ENCODE assay signal across 9 mouse cellular contexts in the genomic region with DNA sequence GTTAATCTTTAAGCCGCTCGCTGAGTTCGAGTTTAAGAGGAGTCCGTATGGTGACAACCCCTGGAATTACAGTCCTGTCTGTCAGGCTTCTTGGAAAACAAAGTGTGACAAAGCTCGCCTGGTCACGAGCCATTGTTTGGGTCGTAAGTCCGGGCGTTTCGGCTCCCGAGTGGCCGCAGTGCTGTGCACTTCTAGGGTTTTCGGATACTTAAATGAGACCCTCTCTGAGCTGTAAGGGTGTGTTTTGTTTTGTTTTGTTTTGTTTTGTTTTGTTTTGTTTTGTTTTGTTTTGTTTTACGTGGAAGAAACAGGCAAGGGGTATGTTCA. TPM values are rescaled to one million over a fixed set of nuclear protein-coding genes. Genes with fewer than 3 reads are reported as not detected.
A peak's percentile ranks its signal among the peaks of the same experiment; 100 is the strongest.
DNase-seq lines count a peak whose midpoint lies in the region; ATAC-seq and TF ChIP-seq lines count a peak whose summit lies in the region.
"Had no signal": no experiment of that assay in that cellular context is flagged by ENCODE, and none has a peak within 500 bp of the region (broad histone marks: within the 10 kb centered on the region; RNA-seq: fewer than 3 reads in every experiment).

No protein-coding gene starts in this region.

- DNase-seq in kidney, adult 2 months, result peak; percentile 95
- no peak for DNase-seq in kidney, postnatal 14 days
- no peak for DNase-seq in embryonic facial prominence, embryonic 10.5 days (ENCODE audit: low spot score)
- no peak for DNase-seq in thymus, postnatal 36 days
- no peak for DNase-seq in left cerebral cortex, postnatal 4 days
- no peak for DNase-seq in embryo, embryonic 11 days

- peak; percentile 15; the same call in 1 of the 2 replicates for ATAC-seq in hindbrain, embryonic 15.5 days (ENCODE audit: low FRiP score, low read depth)
- ATAC-seq in midbrain, embryonic 13.5 days, result peak; percentile 37; the same call in 1 of the 2 replicates

- intact Hi-C loops in left cerebral cortex, postnatal 4 days (cut with DNase I), result no loop called here

- peak overlapping the region; percentile 92 for H3K4me2 ChIP-seq in hindbrain, embryonic 15.5 days
- peak overlapping the region; percentile 95 for H3K4me2 ChIP-seq in midbrain, embryonic 13.5 days (replicated peaks)

- no peaks in the 10 kb centered on the region for H3K27me3 ChIP-seq in kidney, adult 2 months (replicated peaks; ENCODE audit: control insufficient read depth, insufficient read depth, low read length)
- H3K27me3 ChIP-seq in embryonic facial prominence, embryonic 10.5 days (replicated peaks; ENCODE audit: low read depth, poor library complexity, severe bottlenecking), result peaks cover 8% of the 10 kb centered on the region; the same call in 1 of the 2 replicates
- H3K27me3 ChIP-seq in hindbrain, embryonic 15.5 days, result peaks cover 3% of the 10 kb centered on the region; the same call in 1 of the 2 replicates
- H3K27me3 ChIP-seq in midbrain, embryonic 13.5 days, result peaks cover 14% of the 10 kb centered on the region; the same call in 1 of the 2 replicates

- TF ChIP-seq CTCF in kidney, adult 2 months (conservative IDR thresholded peaks at IDR 0.05; ENCODE audit: insufficient read depth, insufficient read length, low read depth, low read length), result 0 out of 2 replicates have a peak, but pooled peaks have one; percentile 1

- 2% methylated on average over 14 of the region's 14 CpGs for WGBS in kidney, adult 2 months
- under 1% methylated on average over 14 of the region's 14 CpGs for WGBS in embryonic facial prominence, embryonic 10.5 days
- WGBS in hindbrain, embryonic 15.5 days, result under 1% methylated on average over 14 of the region's 14 CpGs
- under 1% methylated on average over 14 of the region's 14 CpGs for WGBS in midbrain, embryonic 13.5 days

- no peaks in the 10 kb centered on the region for H3K9me3 ChIP-seq in embryonic facial prominence, embryonic 10.5 days
- no peaks in the 10 kb centered on the region for H3K9me3 ChIP-seq in hindbrain, embryonic 15.5 days
- no peaks in the 10 kb centered on the region for H3K9me3 ChIP-seq in midbrain, embryonic 13.5 days

- H3K9ac ChIP-seq in hindbrain, embryonic 15.5 days, result peak overlapping the region; percentile 40
- peak overlapping the region; percentile 70 for H3K9ac ChIP-seq in midbrain, embryonic 13.5 days (replicated peaks)

- peak overlapping the region; percentile 97 for H3K27ac ChIP-seq in kidney, adult 2 months (ENCODE audit: insufficient read depth, low read depth, low read length)
- H3K27ac ChIP-seq in embryonic facial prominence, embryonic 10.5 days (replicated peaks), result peak overlapping the region; percentile 95
- H3K27ac ChIP-seq in hindbrain, embryonic 15.5 days (replicated peaks), result peak overlapping the region; percentile 83
- peak overlapping the region; percentile 78 for H3K27ac ChIP-seq in midbrain, embryonic 13.5 days

- H3K36me3 ChIP-seq in kidney, adult 2 months (ENCODE audit: control insufficient read depth, insufficient read depth, low read length), result no peaks in the 10 kb centered on the region
- H3K36me3 ChIP-seq in embryonic facial prominence, embryonic 10.5 days (replicated peaks), result no peaks in the 10 kb centered on the region
- H3K36me3 ChIP-seq in hindbrain, embryonic 15.5 days, result no peaks in the 10 kb centered on the region
- no peaks in the 10 kb centered on the region for H3K36me3 ChIP-seq in midbrain, embryonic 13.5 days

- TF ChIP-seq POLR2A in kidney, adult 2 months (IDR thresholded peaks at IDR 0.05; ENCODE audit: low read depth, low read length), result no peak

- H3K4me3 ChIP-seq in kidney, adult 2 months (ENCODE audit: insufficient read depth, low read depth, low read length), result peak overlapping the region; percentile 86
- peak overlapping the region; percentile 85 for H3K4me3 ChIP-seq in embryonic facial prominence, embryonic 10.5 days
- peak overlapping the region; percentile 65 for H3K4me3 ChIP-seq in hindbrain, embryonic 15.5 days
- peak overlapping the region; percentile 73 for H3K4me3 ChIP-seq in midbrain, embryonic 13.5 days (replicated peaks)

- peaks cover 7% of the 10 kb centered on the region for H3K4me1 ChIP-seq in kidney, adult 2 months (ENCODE audit: control insufficient read depth, insufficient read depth, low read length)
- peaks cover 47% of the 10 kb centered on the region for H3K4me1 ChIP-seq in embryonic facial prominence, embryonic 10.5 days
- peaks cover 11% of the 10 kb centered on the region for H3K4me1 ChIP-seq in hindbrain, embryonic 15.5 days (replicated peaks)
- peaks cover 32% of the 10 kb centered on the region for H3K4me1 ChIP-seq in midbrain, embryonic 13.5 days (replicated peaks)

RNA-seq across cellular contexts. Expression of gene Sash1, which starts 0.6 kb away (rescaled TPM):
- 13.5 and 14.5 TPM in 2 replicates for polyA plus RNA-seq in kidney, adult 2 months (2012; rRNA removed)
- 4.1 and 4.2 TPM in 2 replicates for polyA plus RNA-seq in embryonic facial prominence, embryonic 10.5 days (2016; fragmentation: Nextera tagmentation; extraction: Ambion mirVana)
- 3.1 and 3.3 TPM in 2 replicates for polyA plus RNA-seq in hindbrain, embryonic 15.5 days (2015; fragmentation: Nextera tagmentation; extraction: Ambion mirVana)
- polyA plus RNA-seq in midbrain, embryonic 13.5 days (2015; fragmentation: Nextera tagmentation; extraction: Ambion mirVana), result 3.2 and 4.5 TPM in 2 replicates
- total RNA-seq in left cerebral cortex, postnatal 4 days (2021), result 10 to 100 TPM; 43.6 to 49.2 TPM
- total RNA-seq: MEL had no signal
